Mouse (Mus musculus): Measurements from ENCODE around the gene Dync1h1.

- TF ChIP-seq POLR2A (IDR thresholded peaks at IDR 0.05; ENCODE audit: low read depth, low read length) (no peak), CTCF (conservative IDR thresholded peaks at IDR 0.05; ENCODE audit: insufficient read depth, insufficient read length, low read depth, low read length) (no peak)
Measured at GRCm38 (mm10) chr12:110636293-110636692, 35.0 kb downstream of the Dync1h1 start.
